Mouse (Mus musculus) subcutaneous adipose tissue, adult 2 months (tissue): Measurements from ENCODE around the gene Xpo5. TPM values are rescaled to one million over a fixed set of nuclear protein-coding genes. Genes with fewer than 3 reads are reported as not detected.

Experiments
- polyA plus RNA-seq: library from polyadenylated mRNA; depleted of rRNA; stranded (reverse); fragments of >200 nt; gene quantifications from 2 replicates; pipeline ENCODE4 v1.2.3, GENCODE M21; 2012; ENCODE audit warnings: low replicate concordance; rRNA removed

Gene Xpo5
- polyA plus RNA-seq: 18.1 and 38.0 TPM in 2 replicates

GRCm38 (mm10) chr17:46202421-46203071 lies at the start of gene Xpo5, which contains the start of gene Polh:
Gene Xpo5 (plus strand): TSS chr17:46202782.
Gene Polh (minus strand): TSS chr17:46202645.

GRCm38 (mm10) chr17:46152847-46153782 lies 49.5 kb upstream of the Xpo5 start, which contains the start of gene Mad2l1bp:
Gene Mad2l1bp (minus strand): TSS chr17:46153553.

GRCm38 (mm10) chr17:46160686-46161085 lies 41.9 kb upstream of the Xpo5 start, which contains the start of gene Gtpbp2:
Gene Gtpbp2 (plus strand): TSS chr17:46161032.

GRCm38 (mm10) chr17:46247512-46248188 lies 45.1 kb downstream of the Xpo5 start, which contains the start of the genes Polr1c and Yipf3:
Gene Polr1c (minus strand): TSS chr17:46248054.
Gene Yipf3 (plus strand): TSS chr17:46248080.

GRCm38 (mm10) chr17:46253452-46254084 lies 51.0 kb downstream of the Xpo5 start, which contains the start of gene Lrrc73:
Gene Lrrc73 (plus strand): TSS chr17:46253531.

GRCm38 (mm10) chr17:46282483-46283123 lies 80.0 kb downstream of the Xpo5 start, which contains the start of gene Tjap1:
Gene Tjap1 (minus strand): TSS chr17:46283026.

Other genes with a start within 250 kb of the Xpo5 start
- 465 and 557 TPM in 2 replicates for gene Vegfa, start 170.4 kb upstream of the Xpo5 start, polyA plus RNA-seq
- gene Mrps18a, start 91.8 kb upstream of the Xpo5 start, polyA plus RNA-seq: 56.6 and 77.0 TPM in 2 replicates
- 1.9 and 14.8 TPM in 2 replicates for gene Rsph9, start 58.6 kb upstream of the Xpo5 start, polyA plus RNA-seq
- 16.3 and 22.5 TPM in 2 replicates for gene Mad2l1bp, start 49.2 kb upstream of the Xpo5 start, polyA plus RNA-seq
- gene Gtpbp2, start 41.8 kb upstream of the Xpo5 start, polyA plus RNA-seq: 151 and 169 TPM in 2 replicates
- gene Polh, start 137 bp upstream of the Xpo5 start, polyA plus RNA-seq: 6.2 and 10.8 TPM in 2 replicates
- gene Polr1c, start 45.3 kb downstream of the Xpo5 start, polyA plus RNA-seq: 42.8 and 84.4 TPM in 2 replicates
- gene Yipf3, start 45.3 kb downstream of the Xpo5 start, polyA plus RNA-seq: 197 and 229 TPM in 2 replicates
- 0.96 and 5.5 TPM in 2 replicates for gene Lrrc73, start 50.7 kb downstream of the Xpo5 start, polyA plus RNA-seq
- 31.2 and 53.7 TPM in 2 replicates for gene Tjap1, start 80.2 kb downstream of the Xpo5 start, polyA plus RNA-seq
- 0.52 and 0.66 TPM in 2 replicates for gene Dlk2, start 94.6 kb downstream of the Xpo5 start, polyA plus RNA-seq
- 12.5 and 17.4 TPM in 2 replicates for gene Abcc10, start 125.6 kb downstream of the Xpo5 start, polyA plus RNA-seq
- 10.7 and 24.5 TPM in 2 replicates for gene Zfp318, start 180.9 kb downstream of the Xpo5 start, polyA plus RNA-seq
- gene Crip3, start 226.1 kb downstream of the Xpo5 start, polyA plus RNA-seq: 1.0 and 1.8 TPM in 2 replicates
- gene Slc22a7, start 235.7 kb downstream of the Xpo5 start, polyA plus RNA-seq: not detected in 2 replicates